In genomic region chr1:38347346-38347745, GRCm38 (mm10) we compare ENCODE assay signal across 33 mouse cellular contexts.
"Had no signal": no experiment of that assay in that cellular context is flagged by ENCODE, and none has a peak within 500 bp of the region (broad histone marks: within the 10 kb centered on the region; RNA-seq: fewer than 3 reads in every experiment).

No protein-coding gene starts in this region.

- H3K27ac ChIP-seq: limb, embryonic 10.5 days; limb, embryonic 13.5 days; limb, embryonic 15.5 days; liver, embryonic 12.5 days; liver, embryonic 13.5 days; liver, embryonic 14.5 days; liver, embryonic 15.5 days; lung, embryonic 15.5 days; macrophage; midbrain, embryonic 10.5 days; midbrain, embryonic 12.5 days; midbrain, embryonic 13.5 days; midbrain, embryonic 15.5 days; neural tube, embryonic 12.5 days; neural tube, embryonic 13.5 days had no signal

- H3K9me3 ChIP-seq: limb, embryonic 10.5 days; limb, embryonic 12.5 days; limb, embryonic 13.5 days; limb, embryonic 15.5 days; liver, embryonic 12.5 days; liver, embryonic 13.5 days; liver, embryonic 15.5 days; lung, embryonic 15.5 days; megakaryocyte, embryonic 14.5 days; midbrain, embryonic 10.5 days; midbrain, embryonic 12.5 days; midbrain, embryonic 13.5 days; midbrain, embryonic 15.5 days; neural tube, embryonic 12.5 days; neural tube, embryonic 13.5 days had no signal

- H3K4me3 ChIP-seq: limb, embryonic 10.5 days; limb, embryonic 12.5 days; limb, embryonic 13.5 days; limb, embryonic 15.5 days; liver, embryonic 12.5 days; liver, embryonic 13.5 days; liver, embryonic 15.5 days; lung, embryonic 15.5 days; megakaryocyte, embryonic 14.5 days; midbrain, embryonic 10.5 days; midbrain, embryonic 12.5 days; midbrain, embryonic 13.5 days; midbrain, embryonic 15.5 days; myocyte; neural tube, embryonic 12.5 days; neural tube, embryonic 13.5 days had no signal

- ATAC-seq: liver, embryonic 12.5 days; liver, postnatal 0 days; lung, postnatal 0 days; midbrain, embryonic 13.5 days; midbrain, embryonic 15.5 days; midbrain, embryonic 16.5 days had no signal

- H3K27me3 ChIP-seq: limb, embryonic 12.5 days; limb, embryonic 13.5 days; limb, embryonic 15.5 days; liver, embryonic 12.5 days; liver, embryonic 13.5 days; liver, embryonic 15.5 days; lung, embryonic 15.5 days; midbrain, embryonic 12.5 days; midbrain, embryonic 13.5 days; midbrain, embryonic 15.5 days; neural tube, embryonic 12.5 days; neural tube, embryonic 13.5 days had no signal

- H3K9ac ChIP-seq: limb, embryonic 12.5 days; limb, embryonic 13.5 days; limb, embryonic 15.5 days; liver, embryonic 12.5 days; liver, embryonic 13.5 days; liver, embryonic 14.5 days; liver, embryonic 15.5 days; liver, postnatal 0 days; lung, embryonic 14.5 days; lung, embryonic 15.5 days; midbrain, embryonic 12.5 days; midbrain, embryonic 13.5 days; midbrain, embryonic 15.5 days; neural tube, embryonic 12.5 days; neural tube, embryonic 13.5 days had no signal

- H3K36me3 ChIP-seq: limb, embryonic 15.5 days; liver, embryonic 12.5 days; liver, embryonic 13.5 days; liver, embryonic 15.5 days; lung, embryonic 15.5 days; midbrain, embryonic 10.5 days; midbrain, embryonic 12.5 days; midbrain, embryonic 13.5 days; midbrain, embryonic 15.5 days; neural tube, embryonic 12.5 days; neural tube, embryonic 13.5 days had no signal

- DNase-seq: left cerebral cortex, postnatal 4 days; liver; liver, embryonic 13.5 days; liver, postnatal 0 days; lung, adult 18-20 months; lung, adult 2 months; lung, embryonic 14.5 days; lung, postnatal 10 days; lung, postnatal 14 days; lung, postnatal 36 days; lung, postnatal 4 days; midbrain, embryonic 14.5 days had no signal

- H3K4me2 ChIP-seq: limb, embryonic 12.5 days; limb, embryonic 13.5 days; limb, embryonic 15.5 days; liver, embryonic 11.5 days; liver, embryonic 12.5 days; liver, embryonic 13.5 days; liver, embryonic 15.5 days; lung, embryonic 14.5 days; lung, embryonic 15.5 days; midbrain, embryonic 11.5 days; midbrain, embryonic 12.5 days; midbrain, embryonic 13.5 days; midbrain, embryonic 15.5 days; neural tube, embryonic 12.5 days; neural tube, embryonic 13.5 days had no signal

- H3K4me1 ChIP-seq: limb, embryonic 10.5 days; liver, embryonic 12.5 days; liver, embryonic 13.5 days; liver, embryonic 15.5 days; lung, embryonic 15.5 days; megakaryocyte, embryonic 14.5 days; midbrain, embryonic 12.5 days; midbrain, embryonic 13.5 days; midbrain, embryonic 15.5 days; neural tube, embryonic 12.5 days had no signal
